Mouse (Mus musculus) cerebellum, adult 2 months (tissue): ENCODE measurements around the gene Ube2s.

Source experiments
- CTCF ChIP-seq: fragments of 200-500 bp; IDR thresholded peaks from 2 replicates; pipeline ENCODE4 v1.5.1; 2011; ENCODE audit warnings: low read depth, mild to moderate bottlenecking, control low read depth, low read length, moderate library complexity, borderline replicate concordance; ENCODE audit not compliant: insufficient read depth
- POLR2A ChIP-seq: fragments of 200-500 bp; IDR thresholded peaks from 2 replicates; pipeline ENCODE4 v1.6.1; 2011; ENCODE audit warnings: low read length, control low read depth, borderline replicate concordance; ENCODE audit not compliant: insufficient read depth

DNA sequence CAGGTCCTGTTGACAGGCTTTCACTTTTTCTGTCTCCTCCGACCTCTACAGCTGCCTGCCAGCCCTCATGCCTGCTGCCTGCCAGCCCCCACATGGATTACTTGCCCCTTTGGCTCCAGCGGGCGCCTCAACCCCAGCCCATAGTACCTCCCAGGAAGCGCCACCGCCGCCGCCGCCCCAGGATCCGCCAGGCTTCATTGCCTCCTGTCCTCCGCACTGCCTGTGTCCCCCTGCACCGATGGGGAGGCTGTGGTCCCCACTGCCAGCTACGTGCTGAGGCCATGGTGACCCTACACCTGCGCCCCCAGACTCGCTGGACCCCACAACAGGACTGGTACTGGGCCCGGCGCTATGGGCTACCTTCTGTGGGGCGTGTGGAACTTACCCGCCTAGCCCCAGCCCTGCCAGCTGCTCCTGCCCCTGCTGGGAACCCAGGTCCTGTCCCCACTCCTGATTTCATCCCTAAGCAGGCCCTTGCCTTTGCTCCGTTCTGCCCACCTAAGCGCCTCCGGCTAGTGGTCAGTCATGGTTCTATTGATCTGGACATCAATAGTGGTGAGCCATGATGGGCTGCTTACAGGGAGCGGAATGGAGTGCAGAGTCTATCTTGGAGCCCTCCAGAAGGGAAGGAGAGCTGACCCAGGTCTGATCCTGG is 65.9 kb downstream of the Ube2s start:
- no peak for TF ChIP-seq POLR2A
- no peak for TF ChIP-seq CTCF
